Mouse (Mus musculus): ENCODE data around the gene Hoxa11.

DNA sequence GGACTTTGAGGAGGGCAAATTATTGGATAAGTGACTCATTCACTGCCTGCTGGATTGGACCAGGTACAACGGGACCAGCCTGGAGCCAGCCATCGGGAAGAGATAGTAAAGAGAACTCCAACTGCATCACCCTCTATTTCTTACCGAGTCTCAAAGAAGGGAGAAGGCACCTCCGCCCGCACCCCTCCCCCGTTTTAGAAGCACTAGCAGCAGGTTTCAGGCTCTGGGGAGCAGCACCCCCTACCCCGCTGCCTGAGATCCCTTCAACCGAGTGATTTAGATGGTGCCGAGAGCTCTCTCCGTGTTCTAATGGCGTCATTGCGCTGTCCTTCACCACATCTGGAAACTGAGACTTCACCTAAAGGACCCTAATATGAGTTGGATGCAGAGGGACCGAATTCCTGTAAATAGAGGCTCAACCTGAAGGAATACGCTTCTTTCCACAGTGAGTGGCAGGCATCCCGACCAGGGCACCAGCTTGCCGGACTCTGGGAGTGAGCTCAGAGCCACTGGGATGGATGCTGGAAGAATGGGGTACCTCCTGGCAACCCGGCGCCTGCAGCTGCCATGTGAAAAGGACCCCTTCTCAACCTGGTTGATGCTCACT, 19.8 kb upstream of the Hoxa11 start:
- TF ChIP-seq CTCF (IDR thresholded peaks at IDR 0.05; ENCODE audit: low read depth) (no peak), EP300 (IDR thresholded peaks at IDR 0.05; ENCODE audit: low read depth) (no peak)

Data from liver, embryonic 14.5 days (tissue).